8 mouse cellular contexts compared by ENCODE assay signal in genomic region chr9:72133772-72134245, GRCm38 (mm10). TPM values are rescaled to one million over a fixed set of nuclear protein-coding genes. Genes with fewer than 3 reads are reported as not detected.
DNase-seq lines count a peak whose midpoint lies in the region; ATAC-seq and TF ChIP-seq lines count a peak whose summit lies in the region.

No protein-coding gene starts in this region.

- peak overlapping the region; percentile 80 for H3K9ac ChIP-seq in CH12.LX (ENCODE audit: insufficient read depth, low read depth)
- 0 out of 2 replicates have a peak overlapping the region, but pooled peaks have one; percentile 90 for H3K9ac ChIP-seq in forebrain, embryonic 15.5 days (replicated peaks)
- peak overlapping the region; percentile 82 for H3K9ac ChIP-seq in liver, embryonic 12.5 days

- no peak for TF ChIP-seq EP300 in CH12.LX (IDR thresholded peaks at IDR 0.05; ENCODE audit: low read length)

- ATAC-seq in forebrain, embryonic 15.5 days (replicated peaks): no peak
- no peak for ATAC-seq in liver, embryonic 12.5 days

- DNase-seq in cerebellum, postnatal 10 days: peak; percentile 56 to 64
- DNase-seq in cerebellum, postnatal 4 days (ENCODE audit: low spot score in 2 of 2): no peak
- no peak for DNase-seq in CH12.LX (ENCODE audit: extremely low read depth)
- no peak for DNase-seq in layer of hippocampus, postnatal 10 days (ENCODE audit: low spot score in 2 of 2)
- DNase-seq in frontal cortex, postnatal 25 days (ENCODE audit: low spot score in 2 of 2): no peak
- no peak for DNase-seq in testis, postnatal 14 days (ENCODE audit: low spot score)

- H3K4me1 ChIP-seq in CH12.LX (ENCODE audit: control insufficient read depth in 1 of 2, insufficient read depth in 2 of 2): peaks cover 5 to 13% of the 10 kb centered on the region in 2 experiments
- peaks cover 10% of the 10 kb centered on the region for H3K4me1 ChIP-seq in forebrain, embryonic 15.5 days
- H3K4me1 ChIP-seq in liver, embryonic 12.5 days: peaks cover 17% of the 10 kb centered on the region

- dilution Hi-C loops in CH12.LX (cut with MboI; ENCODE audit: extremely low pct_ligation_motif_present, extremely low pct_unique_long_range_greater_than_20kb, low sequenced_read_pairs): no loop called here

- H3K27me3 ChIP-seq in CH12.LX (replicated peaks): no peaks in the 10 kb centered on the region
- H3K27me3 ChIP-seq in forebrain, embryonic 15.5 days: no peaks in the 10 kb centered on the region
- H3K27me3 ChIP-seq in liver, embryonic 12.5 days (replicated peaks): 0 out of 2 replicates have a peak, but pooled peaks cover 5% of the 10 kb centered on the region

- peak overlapping the region; percentile 85 for H3K4me2 ChIP-seq in CH12.LX (ENCODE audit: insufficient read depth, low read depth, poor library complexity, severe bottlenecking)
- peak overlapping the region; percentile 92 for H3K4me2 ChIP-seq in forebrain, embryonic 15.5 days (replicated peaks)
- peak overlapping the region; percentile 94 for H3K4me2 ChIP-seq in liver, embryonic 12.5 days

- no peak for TF ChIP-seq CTCF in CH12.LX (conservative IDR thresholded peaks at IDR 0.05 in 1 of 2, IDR thresholded peaks at IDR 0.05 in 1 of 2; ENCODE audit: low read depth in 2 of 2, low read length in 2 of 2)

- in situ Hi-C loops in CH12.LX (cut with MboI; ENCODE audit: low pct_ligation_motif_present, low pct_unique_long_range_greater_than_20kb, low sequenced_read_pairs): no loop called here

- no peaks in the 10 kb centered on the region for H3K36me3 ChIP-seq in CH12.LX (replicated peaks in 1 of 2; ENCODE audit: control insufficient read depth in 1 of 2, insufficient read depth in 1 of 2, low read length in 1 of 2)
- H3K36me3 ChIP-seq in forebrain, embryonic 15.5 days: no peaks in the 10 kb centered on the region
- no peaks in the 10 kb centered on the region for H3K36me3 ChIP-seq in liver, embryonic 12.5 days

- no peak for TF ChIP-seq POLR2A in CH12.LX (IDR thresholded peaks at IDR 0.05; ENCODE audit: low read depth, low read length)

- no peaks in the 10 kb centered on the region for H3K79me2 ChIP-seq in CH12.LX (replicated peaks; ENCODE audit: control insufficient read depth, extremely low read depth, insufficient read depth, poor library complexity, severe bottlenecking)

- no peak overlapping the region for H3K27ac ChIP-seq in CH12.LX (ENCODE audit: insufficient read depth, low read depth)
- H3K27ac ChIP-seq in forebrain, embryonic 15.5 days (replicated peaks): peak overlapping the region; percentile 92
- peak overlapping the region; percentile 84; the same call in 1 of the 2 replicates for H3K27ac ChIP-seq in liver, embryonic 12.5 days

- peak overlapping the region; percentile 37 to 68 (median 64) for H3K4me3 ChIP-seq in CH12.LX (replicated peaks in 1 of 3; ENCODE audit: low read depth in 2 of 3, low read length in 2 of 3, poor library complexity in 1 of 3)
- peak overlapping the region; percentile 71 for H3K4me3 ChIP-seq in forebrain, embryonic 15.5 days
- H3K4me3 ChIP-seq in liver, embryonic 12.5 days: peak overlapping the region; percentile 72

- no peaks in the 10 kb centered on the region for H3K9me3 ChIP-seq in CH12.LX (replicated peaks; ENCODE audit: low read length)
- no peaks in the 10 kb centered on the region for H3K9me3 ChIP-seq in forebrain, embryonic 15.5 days
- H3K9me3 ChIP-seq in liver, embryonic 12.5 days (replicated peaks): no peaks in the 10 kb centered on the region

- no peak for TF ChIP-seq RAD21 in CH12.LX (IDR thresholded peaks at IDR 0.05; ENCODE audit: low read depth, low read length)

- WGBS in forebrain, embryonic 15.5 days: 59% methylated on average over 4 of the region's 4 CpGs
- 45% methylated on average over 4 of the region's 4 CpGs for WGBS in liver, embryonic 12.5 days (ENCODE audit: insufficient replicate concordance)

TF ChIP-seq in CH12.LX, 34 proteins besides CTCF, POLR2A, EP300 and RAD21:
- no peak for TF ChIP-seq JUN (IDR thresholded peaks at IDR 0.05; ENCODE audit: insufficient read depth, low read depth, low read length)
- TF ChIP-seq MAFK (IDR thresholded peaks at IDR 0.05; ENCODE audit: insufficient replicate concordance, low read length): no peak
- peak; percentile 1; the same call in 1 of the 2 replicates for TF ChIP-seq MYC (IDR thresholded peaks at IDR 0.05; ENCODE audit: low read depth, low read length)
- 0 out of 2 replicates have a peak, but pooled peaks have one; percentile 16 for TF ChIP-seq USF2 (conservative IDR thresholded peaks at IDR 0.05; ENCODE audit: low read depth, low read length)
- no peak for TF ChIP-seq TBP (conservative IDR thresholded peaks at IDR 0.05; ENCODE audit: low read depth, low read length)
- TF ChIP-seq IRF4 (IDR thresholded peaks at IDR 0.05; ENCODE audit: low read depth, low read length): no peak
- no peak for TF ChIP-seq GABPA (IDR thresholded peaks at IDR 0.05; ENCODE audit: insufficient replicate concordance, low read depth, low read length)
- TF ChIP-seq PAX5 (IDR thresholded peaks at IDR 0.05; ENCODE audit: low read length): no peak
- no peak for TF ChIP-seq BHLHE40 (IDR thresholded peaks at IDR 0.05; ENCODE audit: low read depth, low read length)
- no peak for TF ChIP-seq ZC3H11A (IDR thresholded peaks at IDR 0.05; ENCODE audit: low read depth, low read length)
- no peak for TF ChIP-seq USF1 (IDR thresholded peaks at IDR 0.05; ENCODE audit: low read depth, low read length)
- TF ChIP-seq KAT2A (IDR thresholded peaks at IDR 0.05; ENCODE audit: insufficient replicate concordance, low read length): no peak
- TF ChIP-seq E2F4 (IDR thresholded peaks at IDR 0.05; ENCODE audit: insufficient replicate concordance, low read depth, low read length): no peak
- TF ChIP-seq POLR2AphosphoS2 (IDR thresholded peaks at IDR 0.05; ENCODE audit: low read depth, low read length): no peak
TF ChIP-seq in CH12.LX: peak in this region for 2.

RNA-seq across cellular contexts. Expression of gene Tcf12, which starts 22.1 kb away (rescaled TPM):
- total RNA-seq in CH12.LX (2012; rRNA removed) (42.3 and 43.5 TPM in 2 replicates), CH12.LX (2014; rRNA removed) (41.7 and 49.5 TPM in 2 replicates)
- polyA plus RNA-seq in CH12.LX (2012; ENCODE audit: insufficient read length, low read depth): 34.0 and 41.4 TPM in 2 replicates
- 59.4 and 62.7 TPM in 2 replicates for polyA plus RNA-seq in forebrain, embryonic 15.5 days (2015; fragmentation: Nextera tagmentation; extraction: Ambion mirVana)
- 19.7 and 19.9 TPM in 2 replicates for polyA plus RNA-seq in liver, embryonic 12.5 days (2016; fragmentation: Nextera tagmentation; extraction: Ambion mirVana)
- total RNA-seq in layer of hippocampus, postnatal 10 days (2021): 10 to 100 TPM; 57.4 to 64.2 TPM

Comparison
In these comparisons a context has a peak if more than half of its experiments do, and no peak if none do; other contexts are left out.
1. DNase-seq: peak in cerebellum, postnatal 10 days (2 of 2); none in cerebellum, postnatal 4 days (0 of 2), CH12.LX (single experiment), layer of hippocampus, postnatal 10 days (0 of 2), frontal cortex, postnatal 25 days (0 of 2) and testis, postnatal 14 days (single experiment).
2. Peak in every context shown above with its lines, with median percentiles within 50 percentile points of each other: H3K4me2 ChIP-seq, H3K4me3 ChIP-seq and H3K9ac ChIP-seq.